Mouse (Mus musculus) intestine, embryonic 14.5 days (tissue): ENCODE results near the gene Fam198a. TPM values are rescaled to one million over a fixed set of nuclear protein-coding genes. Genes with fewer than 3 reads are reported as not detected.

Experiments used
- ATAC-seq: fragments of 200-750 bp; cut with Nextera tagmentation; replicated peaks from 2 replicates; pipeline ENCODE4 v1.8.0; 2017; ENCODE audit warnings: low read depth, moderate number of reproducible peaks, moderate TSS enrichment, moderate library complexity; ENCODE audit not compliant: low FRiP score, low TSS enrichment
- DNase-seq: peaks from one replicate; pipeline ENCODE4 v3.0.0-alpha.2; 2018; ENCODE audit warnings: low spot score
- H3K27ac ChIP-seq: fragments of 300-500 bp; sonication (generic); 2 replicates; pipeline ENCODE4 v1.5.1; 2014; ENCODE audit warnings: low read depth, mild to moderate bottlenecking, control low read depth
- H3K27me3 ChIP-seq: fragments of 300-500 bp; sonication (generic); replicated peaks from 2 replicates; pipeline ENCODE4 v1.6.1; 2014; ENCODE audit warnings: low read length, control low read depth; ENCODE audit not compliant: control insufficient read depth, insufficient read depth
- H3K36me3 ChIP-seq: fragments of 300-500 bp; sonication (generic); 2 replicates; pipeline ENCODE4 v1.6.1; 2014; ENCODE audit warnings: low read length, control low read depth; ENCODE audit not compliant: control insufficient read depth, insufficient read depth
- H3K4me1 ChIP-seq: fragments of 300-500 bp; sonication (generic); replicated peaks from 2 replicates; pipeline ENCODE4 v1.6.1; 2014; ENCODE audit warnings: low read length, control low read depth, mixed read lengths; ENCODE audit not compliant: control insufficient read depth, insufficient read depth
- H3K4me2 ChIP-seq: fragments of 300-500 bp; sonication (generic); 2 replicates; pipeline ENCODE4 v1.6.1; 2014; ENCODE audit warnings: low read length
- H3K4me3 ChIP-seq: fragments of 300-500 bp; sonication (generic); 2 replicates; pipeline ENCODE4 v1.5.1; 2014; ENCODE audit warnings: low read depth, low read length, control low read depth, mixed read lengths
- H3K9ac ChIP-seq: fragments of 300-500 bp; sonication (generic); 2 replicates; pipeline ENCODE4 v1.6.1; 2014; ENCODE audit warnings: mild to moderate bottlenecking, low read length
- H3K9me3 ChIP-seq: fragments of 300-500 bp; sonication (generic); 2 replicates; pipeline ENCODE4 v1.6.1; 2016; ENCODE audit warnings: low read length, control low read depth; ENCODE audit not compliant: control insufficient read depth
- WGBS: fragments of 180-500 bp; shearing (Covaris S2); extraction: QIAGEN DNeasy Blood & Tissue Kit; methylation state at CpG from one replicate; pipeline ENCODE4 v1.1.7; 2014; 5-methylcytosine and 5-hydroxymethylcytosine counted together
- polyA plus RNA-seq: library from polyadenylated mRNA; unstranded; fragments of >200 nt; fragmentation: Nextera tagmentation; extraction: Ambion mirVana; gene quantifications from 2 replicates; pipeline ENCODE4 v1.2.1, GENCODE M21; 2014

Gene Fam198a
- polyA plus RNA-seq, 1 experiment from 2014 or later: 2.9 TPM

DNA sequence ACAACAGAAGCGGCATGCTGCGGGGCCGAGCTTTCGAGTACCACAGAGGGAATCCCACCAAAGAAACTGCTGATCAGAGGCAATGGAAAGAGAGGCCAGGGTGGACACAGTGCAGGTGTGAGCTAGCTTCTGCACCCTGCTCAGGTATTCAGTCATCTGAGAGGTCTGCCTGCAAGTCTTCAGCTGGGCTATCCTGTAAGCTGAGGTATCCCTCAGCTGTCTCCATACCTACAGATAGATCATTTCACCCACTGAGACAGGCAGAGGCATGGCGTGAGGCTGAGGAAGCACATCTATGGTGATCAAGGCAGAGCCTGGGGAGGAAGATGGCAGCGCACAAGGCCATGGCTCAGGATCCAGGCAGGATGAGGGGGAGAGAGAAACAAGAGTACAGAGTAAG lies 73.6 kb downstream of the Fam198a start:
- Histone ChIP-seq H3K9me3 (no peaks in the 10 kb centered on the region), H3K4me1 (peaks cover 23% of the 10 kb centered on the region), H3K36me3 (no peaks in the 10 kb centered on the region), H3K27me3 (no peaks in the 10 kb centered on the region), H3K4me2 (no peak overlapping the region), H3K27ac (no peak overlapping the region), H3K9ac (no peak overlapping the region), H3K4me3 (no peak overlapping the region)
- ATAC-seq: no peak
- no peak for DNase-seq
- WGBS: 91% methylated on average over 6 of the region's 6 CpGs

DNA sequence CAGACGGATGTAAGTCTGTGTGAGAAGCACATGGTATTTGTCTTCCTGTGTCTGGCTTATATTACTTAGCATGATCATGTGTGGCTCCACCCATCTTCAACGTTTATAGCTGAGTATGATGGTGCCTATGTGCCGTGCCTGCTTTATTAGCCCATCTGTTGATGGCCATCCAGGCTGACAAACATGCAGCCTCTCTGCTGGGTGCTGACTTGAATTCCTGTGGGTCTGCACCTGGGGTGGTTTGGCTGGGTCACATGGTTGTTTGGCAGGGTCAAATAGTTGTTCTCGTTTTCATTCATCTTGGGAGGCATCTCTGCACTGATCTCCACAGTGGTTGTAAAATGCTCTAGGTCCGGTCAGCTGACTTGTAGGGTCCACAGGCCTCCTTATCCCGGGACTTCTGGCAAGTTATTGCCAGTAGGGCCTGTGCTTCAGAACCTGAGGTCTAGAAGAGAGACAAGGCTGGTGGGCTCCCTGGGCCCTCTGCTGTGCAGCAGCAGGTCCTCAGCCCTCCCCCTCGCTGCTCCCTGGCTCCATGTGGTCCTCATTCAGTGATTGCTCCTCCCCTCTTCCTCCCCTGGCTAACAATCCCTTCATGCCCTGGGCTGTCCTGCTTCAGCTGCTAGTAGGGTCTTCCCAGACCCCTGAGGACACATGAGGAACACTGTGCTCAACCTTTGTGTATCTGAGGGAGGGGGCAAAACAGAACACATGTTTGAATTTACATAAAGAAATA lies 75.2 kb downstream of the Fam198a start:
- 42% methylated on average over 7 of the region's 7 CpGs for WGBS
- ATAC-seq (no peak), DNase-seq (no peak)

DNA sequence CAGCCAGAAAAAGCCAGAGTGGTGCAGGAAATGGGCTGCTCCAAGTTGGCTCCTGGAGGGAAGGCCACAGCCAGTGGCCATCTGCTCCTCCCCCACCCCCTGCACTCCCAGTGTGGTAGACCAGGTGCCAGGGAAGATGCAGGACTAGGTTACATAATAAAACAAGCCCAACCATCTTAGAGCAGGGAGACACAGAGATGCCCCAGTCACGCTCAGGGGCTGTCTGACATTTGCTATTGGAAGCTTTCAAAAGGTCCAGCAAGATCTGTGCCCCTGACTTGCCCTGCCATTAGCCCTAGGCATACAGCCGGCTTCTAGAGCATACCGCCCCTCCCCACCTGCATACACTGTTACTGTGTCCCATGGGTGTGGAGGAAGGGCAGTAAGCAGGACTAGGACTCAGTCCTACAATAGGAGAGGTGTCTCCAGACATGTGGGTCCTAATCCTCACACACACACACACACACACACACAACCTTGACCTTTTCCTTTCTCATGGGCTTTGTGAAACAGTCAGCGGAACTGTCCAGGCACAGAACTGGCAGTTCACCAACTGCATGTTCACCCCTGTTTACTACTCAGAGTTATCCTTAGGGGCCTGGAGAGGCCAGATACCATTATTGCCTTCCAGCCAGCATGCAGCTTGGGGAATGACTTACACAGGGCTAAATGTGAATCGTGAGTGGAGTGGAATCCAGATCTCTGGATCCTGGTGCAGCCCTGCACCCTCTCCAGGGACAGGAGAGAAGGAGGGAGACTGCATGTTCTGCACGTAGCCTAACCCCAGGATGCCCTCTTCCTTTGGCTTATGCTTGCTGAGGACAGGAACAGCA lies 76.5 kb downstream of the Fam198a start:
- ATAC-seq (no peak; the same call in 1 of the 2 replicates), DNase-seq (peak; percentile 54)
- Histone ChIP-seq H3K9me3 (no peaks in the 10 kb centered on the region), H3K4me3 (no peak overlapping the region), H3K4me2 (no peak overlapping the region), H3K27me3 (no peaks in the 10 kb centered on the region), H3K36me3 (no peaks in the 10 kb centered on the region), H3K9ac (0 out of 2 replicates have a peak overlapping the region, but pooled peaks have one; percentile 13), H3K4me1 (peaks cover 21% of the 10 kb centered on the region), H3K27ac (peak overlapping the region; percentile 44)
- 50% methylated on average over 6 of the region's 6 CpGs for WGBS

More for the DNA sequence above, 75.2 kb downstream of the Fam198a start:
- Histone ChIP-seq H3K9ac (no peak overlapping the region), H3K4me1 (peaks cover 21% of the 10 kb centered on the region), H3K36me3 (no peaks in the 10 kb centered on the region), H3K4me2 (no peak overlapping the region), H3K27ac (peak overlapping the region; percentile 44; the same call in 1 of the 2 replicates), H3K4me3 (no peak overlapping the region), H3K27me3 (no peaks in the 10 kb centered on the region), H3K9me3 (no peaks in the 10 kb centered on the region)

DNA sequence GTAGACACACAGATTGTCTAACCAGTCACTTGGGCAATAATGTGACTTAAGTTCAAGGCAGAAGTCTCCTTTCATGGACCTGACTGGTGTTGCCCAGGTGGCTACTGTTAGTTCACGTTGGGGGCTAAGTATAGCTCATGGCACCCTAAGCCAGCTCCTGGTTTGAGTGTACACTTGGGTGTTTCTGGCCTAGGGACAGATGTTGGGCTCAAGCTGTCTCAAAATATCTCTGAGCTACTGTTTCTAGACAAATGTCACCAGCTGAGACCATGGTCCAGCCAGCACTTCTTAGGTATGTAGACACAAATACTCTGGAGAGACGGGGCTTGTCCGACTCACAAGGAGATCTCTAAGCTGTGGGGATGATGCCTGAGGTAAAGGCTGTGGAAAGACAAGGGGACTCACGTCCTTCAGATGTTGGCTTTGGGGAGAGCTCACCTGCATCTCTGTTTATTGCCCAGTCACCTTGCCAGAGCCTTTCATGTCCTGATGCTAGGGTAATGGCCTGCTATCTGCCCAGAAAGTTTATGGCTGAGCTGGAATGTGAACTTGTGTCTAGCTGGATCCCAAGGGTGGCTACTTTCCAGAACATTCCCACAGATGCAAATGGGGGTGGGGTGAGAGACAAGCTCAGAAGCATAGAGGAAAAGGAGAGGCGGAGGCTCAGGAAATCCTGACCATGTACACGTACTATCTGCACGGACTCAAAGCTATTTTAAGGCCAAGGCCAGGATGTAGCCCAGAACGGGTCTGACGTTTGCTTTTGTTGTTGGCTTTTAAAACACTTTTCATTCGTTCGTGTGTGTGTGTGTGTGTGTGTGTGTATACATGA lies 77.3 kb downstream of the Fam198a start:
- peak overlapping the region; percentile 34 for H3K27ac ChIP-seq
- 67% methylated on average over 11 of the region's 11 CpGs for WGBS
- DNase-seq (no peak), ATAC-seq (no peak)
- no peaks in the 10 kb centered on the region for H3K27me3 ChIP-seq
- no peak overlapping the region for H3K4me3 ChIP-seq
- no peak overlapping the region for H3K9ac ChIP-seq
- no peak overlapping the region for H3K4me2 ChIP-seq
- H3K9me3 ChIP-seq: no peaks in the 10 kb centered on the region
- no peaks in the 10 kb centered on the region for H3K36me3 ChIP-seq
- peaks cover 21% of the 10 kb centered on the region for H3K4me1 ChIP-seq

DNA sequence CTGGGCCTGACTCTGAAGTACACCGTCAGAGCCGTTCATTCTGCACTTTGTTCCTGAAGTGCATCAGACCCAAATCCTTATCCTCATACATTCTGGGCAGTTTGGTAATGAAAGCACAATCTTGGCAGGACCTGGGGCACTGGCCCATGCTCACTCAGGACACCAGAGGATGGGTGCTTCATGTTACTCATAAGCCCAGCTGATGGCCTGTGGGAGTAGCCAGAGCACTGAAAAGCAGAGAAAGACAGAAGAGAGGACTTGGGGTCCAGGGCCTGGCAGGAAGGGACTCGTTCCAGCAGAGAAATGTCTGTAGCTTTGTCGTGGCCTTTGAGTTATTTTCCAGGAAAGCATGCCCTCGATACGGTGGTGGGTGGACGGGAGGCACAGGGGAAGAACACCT lies 79.0 kb downstream of the Fam198a start:
- H3K9me3 ChIP-seq: no peaks in the 10 kb centered on the region
- H3K27me3 ChIP-seq: no peaks in the 10 kb centered on the region
- H3K27ac ChIP-seq: no peak overlapping the region
- H3K36me3 ChIP-seq: no peaks in the 10 kb centered on the region
- H3K4me1 ChIP-seq: peaks cover 21% of the 10 kb centered on the region
- ATAC-seq (no peak), DNase-seq (no peak)
- no peak overlapping the region for H3K4me3 ChIP-seq
- 87% methylated on average over 7 of the region's 7 CpGs for WGBS
- H3K9ac ChIP-seq: no peak overlapping the region
- H3K4me2 ChIP-seq: no peak overlapping the region

Other genes starting within 250 kb of the Fam198a start
- 9.5 and 9.7 TPM in 2 replicates for gene Sec22c, start 245.5 kb upstream of the Fam198a start, polyA plus RNA-seq
- 135 and 152 TPM in 2 replicates for gene Ss18l2, start 240.7 kb upstream of the Fam198a start, polyA plus RNA-seq
- 69.7 and 71.7 TPM in 2 replicates for gene Nktr, start 231.8 kb upstream of the Fam198a start, polyA plus RNA-seq
- 13.1 and 14.1 TPM in 2 replicates for gene Zfp651, start 191.7 kb upstream of the Fam198a start, polyA plus RNA-seq
- gene Klhl40, start 173.4 kb upstream of the Fam198a start, polyA plus RNA-seq: 0.22 and 0.26 TPM in 2 replicates
- 2.0 and 2.4 TPM in 2 replicates for gene Hhatl, start 158.5 kb upstream of the Fam198a start, polyA plus RNA-seq
- gene Ccdc13, start 111.5 kb upstream of the Fam198a start, polyA plus RNA-seq: 1.9 and 2.5 TPM in 2 replicates
- 190 and 193 TPM in 2 replicates for gene Higd1a, start 92.6 kb upstream of the Fam198a start, polyA plus RNA-seq
- gene Ackr2, start 52.6 kb upstream of the Fam198a start, polyA plus RNA-seq: 0.23 and 0.24 TPM in 2 replicates
- not detected in 2 replicates for gene Cyp8b1, start 34.7 kb upstream of the Fam198a start, polyA plus RNA-seq
- 12.8 and 13.2 TPM in 2 replicates for gene Pomgnt2, start 46.1 kb downstream of the Fam198a start, polyA plus RNA-seq
- gene Snrk, start 166.3 kb downstream of the Fam198a start, polyA plus RNA-seq: 38.3 and 38.8 TPM in 2 replicates